Mouse (Mus musculus): ENCODE data around the gene Syn2. TPM values are rescaled to one million over a fixed set of nuclear protein-coding genes. Genes with fewer than 3 reads are reported as not detected.

Gene Syn2
- total and polyA plus RNA-seq, 3 experiments: 0.59 to 1.6 (median 1.2) TPM

DNA sequence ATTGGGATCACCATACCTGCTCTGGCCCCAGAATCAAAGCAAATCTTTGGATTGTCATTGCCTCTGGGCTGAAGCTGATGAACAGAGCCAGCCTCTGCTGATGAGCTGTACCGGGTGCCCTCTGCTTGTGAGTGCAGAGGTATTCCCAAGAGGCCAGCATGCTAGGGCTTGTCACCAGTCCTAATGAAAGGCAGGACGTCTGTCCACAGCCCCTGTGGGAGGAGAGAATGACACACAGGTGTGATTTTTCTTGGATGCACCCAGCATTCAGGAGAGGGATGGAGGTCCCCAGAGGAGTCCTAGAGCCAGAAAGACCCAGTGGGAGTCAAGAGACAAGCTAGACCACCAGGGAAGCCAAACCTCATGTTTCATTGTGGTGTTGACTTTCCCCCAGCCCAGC, 144.9 kb downstream of the Syn2 start:
- Histone ChIP-seq H3K27me3 (replicated peaks) (no peaks in the 10 kb centered on the region), H3K79me2 (replicated peaks; ENCODE audit: control insufficient read depth, extremely low read depth, insufficient read depth, poor library complexity, severe bottlenecking) (no peaks in the 10 kb centered on the region), H3K4me2 (ENCODE audit: insufficient read depth, low read depth, poor library complexity, severe bottlenecking) (no peak overlapping the region), H3K4me1 (ENCODE audit: control insufficient read depth in 1 of 2, insufficient read depth in 2 of 2) (peaks cover 13 to 51% of the 10 kb centered on the region in 2 experiments), H3K36me3 (replicated peaks in 1 of 2; ENCODE audit: control insufficient read depth in 1 of 2, insufficient read depth in 1 of 2, low read length in 1 of 2) (no peaks in the 10 kb centered on the region), H3K9ac (ENCODE audit: insufficient read depth, low read depth) (no peak overlapping the region), H3K9me3 (replicated peaks; ENCODE audit: low read length) (no peaks in the 10 kb centered on the region), H3K4me3 (replicated peaks in 1 of 3; ENCODE audit: low read depth in 2 of 3, low read length in 2 of 3, poor library complexity in 1 of 3) (no peak overlapping the region), H3K27ac (ENCODE audit: insufficient read depth, low read depth) (no peak overlapping the region)
- dilution Hi-C loops (cut with MboI; ENCODE audit: extremely low pct_ligation_motif_present, extremely low pct_unique_long_range_greater_than_20kb, low sequenced_read_pairs) (no loop called here), in situ Hi-C loops (cut with MboI; ENCODE audit: low pct_ligation_motif_present, low pct_unique_long_range_greater_than_20kb, low sequenced_read_pairs) (loop anchor here (10.0 kb wide), 1 partner anchor 255 kb away; no protein-coding TSS in a partner anchor)
- peak; percentile 47 for DNase-seq (ENCODE audit: extremely low read depth)
- TF ChIP-seq BHLHE40 (IDR thresholded peaks at IDR 0.05; ENCODE audit: low read depth, low read length): no peak
- TF ChIP-seq CHD1 (IDR thresholded peaks at IDR 0.05; ENCODE audit: low read depth, low read length): 0 out of 2 replicates have a peak, but pooled peaks have one; percentile 60
- TF ChIP-seq TCF12 (IDR thresholded peaks at IDR 0.05; ENCODE audit: low read depth, low read length): peak; percentile 37; the same call in 1 of the 2 replicates
- no peak for TF ChIP-seq CHD2 (IDR thresholded peaks at IDR 0.05; ENCODE audit: low read length)

DNA sequence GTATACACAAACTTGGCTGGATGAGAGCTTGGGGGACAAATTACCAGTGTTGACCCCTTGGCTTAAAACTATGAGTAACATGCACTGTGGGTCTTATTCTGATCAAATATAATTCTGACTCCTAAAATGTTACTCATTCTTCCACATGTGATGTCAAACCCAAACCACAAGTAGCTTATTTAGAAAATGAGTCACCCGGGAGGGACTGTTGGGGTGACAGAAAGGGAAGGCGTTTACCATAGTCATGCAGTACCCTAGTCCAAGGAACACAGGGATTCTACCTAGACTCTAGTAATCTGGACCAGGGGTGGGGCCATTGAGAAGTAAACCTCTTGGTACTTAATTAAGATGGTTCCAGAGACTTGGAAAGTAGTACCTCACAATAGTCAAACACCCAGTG, 149.5 kb downstream of the Syn2 start:
- no peak overlapping the region for H3K4me2 ChIP-seq (ENCODE audit: insufficient read depth, low read depth, poor library complexity, severe bottlenecking)
- dilution Hi-C loops (cut with MboI; ENCODE audit: extremely low pct_ligation_motif_present, extremely low pct_unique_long_range_greater_than_20kb, low sequenced_read_pairs) (no loop called here), in situ Hi-C loops (cut with MboI; ENCODE audit: low pct_ligation_motif_present, low pct_unique_long_range_greater_than_20kb, low sequenced_read_pairs) (no loop called here)
- H3K27ac ChIP-seq (ENCODE audit: insufficient read depth, low read depth): no peak overlapping the region
- no peak for TF ChIP-seq ZNF384 (IDR thresholded peaks at IDR 0.05; ENCODE audit: low read depth, low read length)
- TF ChIP-seq JUND (conservative IDR thresholded peaks at IDR 0.05; ENCODE audit: low read depth, low read length): peak; percentile 50; the same call in 1 of the 2 replicates
- TF ChIP-seq MEF2A (IDR thresholded peaks at IDR 0.05; ENCODE audit: borderline replicate concordance, low read depth, low read length): peak; percentile 96
- 0 out of 2 replicates have a peak, but pooled peaks have one; percentile 27 for TF ChIP-seq IRF4 (IDR thresholded peaks at IDR 0.05; ENCODE audit: low read depth, low read length)
- TF ChIP-seq ZKSCAN1 (IDR thresholded peaks at IDR 0.05; ENCODE audit: borderline replicate concordance, low read depth, low read length): no peak
- no peak for TF ChIP-seq TBP (conservative IDR thresholded peaks at IDR 0.05; ENCODE audit: low read depth, low read length)
- 0 out of 2 replicates have a peak, but pooled peaks have one; percentile 22 for TF ChIP-seq BHLHE40 (IDR thresholded peaks at IDR 0.05; ENCODE audit: low read depth, low read length)
- no peak for TF ChIP-seq MXI1 (IDR thresholded peaks at IDR 0.05; ENCODE audit: low read depth, low read length)
- peak; percentile 43; the same call in 1 of the 2 replicates for TF ChIP-seq EP300 (IDR thresholded peaks at IDR 0.05; ENCODE audit: low read length)
- peak; percentile 48; the same call in 1 of the 2 replicates for TF ChIP-seq ETS1 (conservative IDR thresholded peaks at IDR 0.05; ENCODE audit: low read depth, low read length)
- TF ChIP-seq JUN (IDR thresholded peaks at IDR 0.05; ENCODE audit: insufficient read depth, low read depth, low read length): peak; percentile 42; the same call in 1 of the 2 replicates
- H3K4me1 ChIP-seq (ENCODE audit: control insufficient read depth in 1 of 2, insufficient read depth in 2 of 2): peaks cover 13 to 51% of the 10 kb centered on the region in 2 experiments
- H3K36me3 ChIP-seq (replicated peaks in 1 of 2; ENCODE audit: control insufficient read depth in 1 of 2, insufficient read depth in 1 of 2, low read length in 1 of 2): no peaks in the 10 kb centered on the region
- no peak overlapping the region for H3K4me3 ChIP-seq (replicated peaks in 1 of 3; ENCODE audit: low read depth in 2 of 3, low read length in 2 of 3, poor library complexity in 1 of 3)
- H3K9me3 ChIP-seq (replicated peaks; ENCODE audit: low read length): no peaks in the 10 kb centered on the region
- no peaks in the 10 kb centered on the region for H3K79me2 ChIP-seq (replicated peaks; ENCODE audit: control insufficient read depth, extremely low read depth, insufficient read depth, poor library complexity, severe bottlenecking)
- H3K27me3 ChIP-seq (replicated peaks): no peaks in the 10 kb centered on the region
- peak; percentile 58 for DNase-seq (ENCODE audit: extremely low read depth)
- H3K9ac ChIP-seq (ENCODE audit: insufficient read depth, low read depth): no peak overlapping the region
